Mouse (Mus musculus) liver, embryonic 14 days (tissue): ENCODE results near the gene Gsta1. TPM values are rescaled to one million over a fixed set of nuclear protein-coding genes. Genes with fewer than 3 reads are reported as not detected.

Experiments used
- polyA plus RNA-seq: library from polyadenylated mRNA; depleted of rRNA; stranded (reverse); fragments of >200 nt; gene quantifications from 2 replicates; pipeline ENCODE4 v1.2.3, GENCODE M21; 2012; rRNA removed

Gsta1 gene
- 0.05 and 0.07 TPM in 2 replicates for polyA plus RNA-seq

GRCm38 (mm10) chr9:78230461-78230860 is at the start of gene Gsta1:
Gsta1 (plus strand) TSS chr9:78230656.

DNA sequence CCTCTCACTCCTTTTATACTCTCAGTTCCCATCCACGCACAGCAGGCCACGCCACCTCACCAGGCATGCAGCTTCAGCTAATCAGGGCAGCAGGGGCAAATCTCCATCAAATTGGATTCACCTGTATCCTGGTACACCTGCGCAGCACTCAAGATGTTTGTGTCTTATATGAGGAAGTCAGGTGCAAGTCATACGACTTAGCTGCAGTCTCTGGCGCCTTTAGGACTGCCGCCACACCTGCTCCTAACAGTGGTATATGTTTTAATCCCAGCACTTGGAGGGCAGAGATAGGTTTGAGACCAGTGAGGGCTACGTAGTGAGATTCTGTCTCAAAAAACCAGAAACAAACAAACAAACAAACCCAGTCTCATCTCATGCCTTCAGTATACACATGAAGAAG is 48.0 kb upstream of the Gsta1 start, which contains the start of gene Gsta4:
Gsta4 (plus strand) TSS at position 301 of the 400 bp plus-strand sequence.

DNA sequence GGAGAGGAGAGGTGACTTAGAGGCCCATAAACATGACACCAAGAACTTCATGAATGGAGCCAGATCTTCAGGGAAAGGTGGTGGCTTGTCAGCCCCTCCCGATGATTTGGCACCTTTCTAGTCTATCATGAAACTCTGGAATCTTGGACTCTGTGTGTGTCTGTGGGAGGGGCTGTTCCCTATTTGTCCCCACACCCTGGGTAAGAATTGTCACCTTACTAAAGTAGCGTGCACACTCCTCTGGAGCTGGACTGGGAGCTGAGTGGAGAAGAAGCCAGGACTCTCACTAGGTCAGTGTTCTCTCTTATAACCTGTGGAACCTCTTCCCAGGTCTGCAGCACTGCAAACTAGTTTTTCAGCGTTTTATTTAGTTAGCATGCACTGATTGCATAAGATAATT is 26.5 kb downstream of the Gsta1 start, which contains the start of gene Gm3776:
Gm3776 (plus strand) TSS at position 216 of the 400 bp plus-strand sequence.

GRCm38 (mm10) chr9:78289723-78290122 is 59.3 kb downstream of the Gsta1 start, which contains the start of gene Gm10639:
Gm10639 (plus strand) TSS chr9:78289923.

Other genes with a start within 250 kb of the Gsta1 start
- not detected in 2 replicates for gene Gcm1, start 178.7 kb upstream of the Gsta1 start, polyA plus RNA-seq
- 60.7 and 71.6 TPM in 2 replicates for gene Fbxo9, start 121.6 kb upstream of the Gsta1 start, polyA plus RNA-seq
- gene Ick, start 121.5 kb upstream of the Gsta1 start, polyA plus RNA-seq = 3.5 and 4.2 TPM in 2 replicates
- 19.2 and 19.8 TPM in 2 replicates for gene Gsta4, start 47.9 kb upstream of the Gsta1 start, polyA plus RNA-seq
- gene Gm3776, start 26.5 kb downstream of the Gsta1 start, polyA plus RNA-seq = not detected in 2 replicates
- gene Gm10639, start 59.3 kb downstream of the Gsta1 start, polyA plus RNA-seq = 0.03 TPM in 1 of 2 replicates, not detected in the other
- gene Omt2a, start 84.1 kb downstream of the Gsta1 start, polyA plus RNA-seq = not detected in 2 replicates
- gene Omt2b, start 96.9 kb downstream of the Gsta1 start, polyA plus RNA-seq = not detected in 2 replicates
- 0.09 and 0.16 TPM in 2 replicates for gene Gsta2, start 125.1 kb downstream of the Gsta1 start, polyA plus RNA-seq
- not detected in 2 replicates for gene Dppa5a, start 137.5 kb downstream of the Gsta1 start, polyA plus RNA-seq
- not detected in 2 replicates for gene Ooep, start 148.1 kb downstream of the Gsta1 start, polyA plus RNA-seq
- gene Ddx43, start 165.1 kb downstream of the Gsta1 start, polyA plus RNA-seq = 0.02 and 0.06 TPM in 2 replicates
- 0.98 and 1.4 TPM in 2 replicates for gene Cgas, start 212.6 kb downstream of the Gsta1 start, polyA plus RNA-seq
- gene Mto1, start 217.6 kb downstream of the Gsta1 start, polyA plus RNA-seq = 14.2 and 14.6 TPM in 2 replicates
- gene Gm17324, start 218.1 kb downstream of the Gsta1 start, polyA plus RNA-seq = 0.15 and 0.18 TPM in 2 replicates